Mouse (Mus musculus) kidney, embryonic 14.5 days (tissue): ENCODE data around the gene Ccdc90b. TPM values are rescaled to one million over a fixed set of nuclear protein-coding genes. Genes with fewer than 3 reads are reported as not detected.

Source experiments
- ATAC-seq: fragments of 200-750 bp; cut with Nextera tagmentation; 2 replicates; pipeline ENCODE4 v1.8.0; 2017; ENCODE audit warnings: moderate number of reproducible peaks, mild to moderate bottlenecking, moderate TSS enrichment, moderate library complexity; ENCODE audit not compliant: low FRiP score, low TSS enrichment
- H3K27ac ChIP-seq: fragments of 300-500 bp; sonication (generic); 2 replicates; pipeline ENCODE4 v1.5.1; 2014; ENCODE audit warnings: low read depth, mild to moderate bottlenecking, low read length, moderate library complexity, mixed read lengths
- H3K27me3 ChIP-seq: fragments of 300-500 bp; sonication (generic); 2 replicates; pipeline ENCODE4 v1.6.1; 2014; ENCODE audit warnings: mild to moderate bottlenecking, low read length; ENCODE audit not compliant: control insufficient read depth, insufficient read depth
- H3K36me3 ChIP-seq: fragments of 300-500 bp; sonication (generic); 2 replicates; pipeline ENCODE4 v1.6.1; 2014; ENCODE audit warnings: low read length, mixed read lengths; ENCODE audit not compliant: control insufficient read depth, insufficient read depth
- H3K4me1 ChIP-seq: fragments of 300-500 bp; sonication (generic); 2 replicates; pipeline ENCODE4 v1.6.1; 2014; ENCODE audit warnings: low read length, mixed read lengths; ENCODE audit not compliant: control insufficient read depth, insufficient read depth
- H3K4me2 ChIP-seq: fragments of 300-500 bp; sonication (generic); replicated peaks from 2 replicates; pipeline ENCODE4 v1.6.1; 2014; ENCODE audit warnings: low read depth, mild to moderate bottlenecking, low read length
- H3K4me3 ChIP-seq: fragments of 300-500 bp; sonication (generic); 2 replicates; pipeline ENCODE4 v1.5.1; 2014; ENCODE audit warnings: mild to moderate bottlenecking, low read length
- H3K9ac ChIP-seq: fragments of 300-500 bp; sonication (generic); 2 replicates; pipeline ENCODE4 v1.6.1; 2014; ENCODE audit warnings: low read depth, mild to moderate bottlenecking, low read length, moderate library complexity
- H3K9me3 ChIP-seq: fragments of 300-500 bp; sonication (generic); 2 replicates; pipeline ENCODE4 v1.6.1; 2016; ENCODE audit warnings: low read length; ENCODE audit not compliant: control insufficient read depth
- WGBS: fragments of 180-500 bp; shearing (Covaris S2); extraction: QIAGEN DNeasy Blood & Tissue Kit; methylation state at CpG from one replicate; pipeline ENCODE4 v1.1.7; 2014; 5-methylcytosine and 5-hydroxymethylcytosine counted together
- polyA plus RNA-seq: library from polyadenylated mRNA; unstranded; fragments of >200 nt; fragmentation: Nextera tagmentation; extraction: Ambion mirVana; gene quantifications from 2 replicates; pipeline ENCODE4 v1.2.1, GENCODE M21; 2014

Ccdc90b gene
- polyA plus RNA-seq, 1 experiment from 2014 or later = 55.2 TPM

DNA sequence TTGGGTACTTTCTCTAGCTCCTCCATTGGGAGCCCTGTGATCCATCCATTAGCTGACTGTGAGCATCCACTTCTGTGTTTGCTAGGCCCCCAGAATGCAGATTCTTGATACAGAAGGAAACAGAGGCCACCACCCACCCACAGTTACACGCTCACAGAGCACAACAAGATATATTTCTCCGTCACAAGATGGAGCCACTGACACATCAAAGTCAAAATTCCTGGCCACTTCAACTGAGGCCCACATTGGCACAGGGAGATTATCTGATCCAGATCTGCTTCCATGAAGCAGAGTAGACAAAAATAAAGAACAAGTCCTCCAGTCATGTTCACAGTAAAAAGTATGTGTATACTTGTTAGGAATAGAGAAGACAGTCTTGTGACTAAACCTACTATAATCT, 69.2 kb downstream of the Ccdc90b start:
- Histone ChIP-seq H3K4me1 (no peaks in the 10 kb centered on the region), H3K27me3 (no peaks in the 10 kb centered on the region), H3K4me2 (no peak overlapping the region), H3K27ac (no peak overlapping the region), H3K36me3 (no peaks in the 10 kb centered on the region), H3K9ac (no peak overlapping the region), H3K4me3 (no peak overlapping the region), H3K9me3 (no peaks in the 10 kb centered on the region)
- WGBS = 47% methylated on average over 2 of the region's 2 CpGs
- ATAC-seq = no peak

Other genes with a start within 250 kb of the Ccdc90b start
- gene Ankrd42, start 76.0 kb downstream of the Ccdc90b start, polyA plus RNA-seq = 3.9 and 6.6 TPM in 2 replicates
- 20.8 and 22.6 TPM in 2 replicates for gene Pcf11, start 108.8 kb downstream of the Ccdc90b start, polyA plus RNA-seq
- gene Rab30, start 180.5 kb downstream of the Ccdc90b start, polyA plus RNA-seq = 6.6 and 7.9 TPM in 2 replicates